Mouse (Mus musculus) liver, embryonic 13.5 days (tissue): ENCODE results near the gene Gm20897. TPM values are rescaled to one million over a fixed set of nuclear protein-coding genes. Genes with fewer than 3 reads are reported as not detected.
"Not testable (repeated sequence)": the region's sequence is repeated elsewhere in the genome, so short reads cannot be mapped to it uniquely, and the experiment has no call there.

ENCODE experiments used
- ATAC-seq: fragments of 200-750 bp; cut with Nextera tagmentation; 2 replicates; pipeline ENCODE4 v1.8.0; 2017; ENCODE audit warnings: low read depth, mild to moderate bottlenecking, moderate number of reproducible peaks, moderate library complexity
- DNase-seq: peaks from one replicate; pipeline ENCODE4 v3.0.0; 2022
- H3K27ac ChIP-seq: fragments of 300-500 bp; sonication (generic); 2 replicates; pipeline ENCODE4 v1.5.1; 2015; ENCODE audit warnings: moderate library complexity, mild to moderate bottlenecking, inconsistent platforms
- H3K27me3 ChIP-seq: fragments of 300-500 bp; sonication (generic); 2 replicates; pipeline ENCODE4 v1.6.1; 2015; ENCODE audit warnings: mild to moderate bottlenecking, inconsistent platforms
- H3K36me3 ChIP-seq: fragments of 300-500 bp; sonication (generic); 2 replicates; pipeline ENCODE4 v1.6.1; 2015; ENCODE audit warnings: mild to moderate bottlenecking, inconsistent platforms
- H3K4me1 ChIP-seq: fragments of 300-500 bp; sonication (generic); replicated peaks from 2 replicates; pipeline ENCODE4 v1.6.1; 2015; ENCODE audit warnings: inconsistent platforms
- H3K4me2 ChIP-seq: fragments of 300-500 bp; sonication (generic); 2 replicates; pipeline ENCODE4 v1.6.1; 2015; ENCODE audit warnings: inconsistent platforms, mild to moderate bottlenecking, moderate library complexity
- H3K4me3 ChIP-seq: fragments of 300-500 bp; sonication (generic); replicated peaks from 2 replicates; pipeline ENCODE4 v1.5.1; 2015; ENCODE audit warnings: mild to moderate bottlenecking, inconsistent platforms
- H3K9ac ChIP-seq: fragments of 300-500 bp; sonication (generic); 2 replicates; pipeline ENCODE4 v1.6.1; 2015; ENCODE audit warnings: mild to moderate bottlenecking, inconsistent platforms
- H3K9me3 ChIP-seq: fragments of 300-500 bp; sonication (generic); replicated peaks from 2 replicates; pipeline ENCODE4 v1.6.1; 2016; ENCODE audit warnings: inconsistent platforms
- whole genome bisulfite sequencing: fragments of 180-500 bp; shearing (Covaris S2); methylation state at CpG from one replicate; pipeline ENCODE4 v1.1.7; 2015; ENCODE audit not compliant: insufficient replicate concordance; 5-methylcytosine and 5-hydroxymethylcytosine counted together
- polyA plus RNA-seq: library from polyadenylated mRNA; unstranded; fragments of >200 nt; fragmentation: Nextera tagmentation; extraction: Ambion mirVana; gene quantifications from 2 replicates; pipeline ENCODE4 v1.2.1, GENCODE M21; 2015

Gene Gm20897
- not detected in 2 replicates for polyA plus RNA-seq

- ATAC-seq, H3K4me2 ChIP-seq, H3K4me1 ChIP-seq, H3K9ac ChIP-seq, H3K36me3 ChIP-seq, H3K27me3 ChIP-seq, H3K27ac ChIP-seq, H3K9me3 ChIP-seq, DNase-seq, H3K4me3 ChIP-seq: not testable (repeated sequence)
- 68% methylated on average over 5 of the region's 6 CpGs for WGBS
Measured at GRCm38 (mm10) chrY:38502138-38502537, at the start of gene Gm20897. Gene Gm20897, minus strand, starts transcription at chrY:38502238.

Other genes with a start within 250 kb of the Gm20897 start
- not detected in 2 replicates for gene Gm21732, start 73.5 kb upstream of the Gm20897 start, polyA plus RNA-seq